Mouse (Mus musculus) frontal cortex, postnatal 14 days (tissue): ENCODE measurements around the gene Mocs1.

Experiments used
- DNase-seq, 2 experiments: peaks; one replicate each; pipeline ENCODE4 v3.0.0; 2022; ENCODE audit warnings: low spot score in 2 of 2

Mocs1 gene

DNA sequence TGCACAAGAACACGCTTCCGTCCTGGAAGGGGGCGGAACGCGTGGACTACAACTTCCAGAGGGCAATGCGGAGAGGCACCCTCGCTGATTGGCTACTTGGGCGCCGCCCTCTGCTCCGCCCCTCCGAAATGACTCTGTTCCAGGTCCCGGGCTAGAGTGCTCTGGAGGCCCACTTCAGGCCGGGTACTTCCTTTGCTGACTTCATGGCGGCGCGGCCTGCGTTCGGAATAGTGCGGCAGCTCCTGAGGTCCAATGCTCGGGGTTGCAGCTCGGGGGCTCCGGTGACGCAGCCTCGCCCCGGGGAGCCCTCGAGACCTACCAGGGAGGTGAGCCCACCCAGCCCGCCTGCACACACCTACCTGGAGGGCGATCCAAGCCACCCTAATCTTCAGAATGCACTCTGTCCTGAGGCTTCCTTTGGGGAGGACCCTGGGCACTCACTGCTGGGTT, at the start of gene Mocs1:
TSS of gene Mocs1 (plus strand) at position 124 of the 450 bp plus-strand sequence.
- peak; percentile 87 to 90 for DNase-seq

DNA sequence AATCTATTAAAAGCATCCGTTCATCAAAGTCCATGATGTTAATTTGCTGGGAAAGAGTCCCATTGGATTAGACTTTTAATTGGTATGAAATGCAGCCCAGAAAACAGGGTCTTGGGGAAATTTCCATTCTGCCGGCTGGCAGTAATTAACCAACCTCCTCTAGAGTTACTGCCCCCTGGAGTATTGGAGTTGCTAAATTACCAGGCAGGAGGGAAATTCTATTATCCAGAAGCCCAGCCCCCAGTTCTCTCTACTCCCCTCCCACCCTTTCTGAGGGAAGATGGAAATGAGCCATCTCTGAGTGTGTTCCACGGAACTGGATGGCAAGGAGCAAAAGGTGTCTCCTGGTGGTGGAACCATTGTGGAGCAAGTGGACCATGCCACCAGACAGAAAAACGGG, 48.5 kb upstream of the Mocs1 start:
- no peak for DNase-seq

DNA sequence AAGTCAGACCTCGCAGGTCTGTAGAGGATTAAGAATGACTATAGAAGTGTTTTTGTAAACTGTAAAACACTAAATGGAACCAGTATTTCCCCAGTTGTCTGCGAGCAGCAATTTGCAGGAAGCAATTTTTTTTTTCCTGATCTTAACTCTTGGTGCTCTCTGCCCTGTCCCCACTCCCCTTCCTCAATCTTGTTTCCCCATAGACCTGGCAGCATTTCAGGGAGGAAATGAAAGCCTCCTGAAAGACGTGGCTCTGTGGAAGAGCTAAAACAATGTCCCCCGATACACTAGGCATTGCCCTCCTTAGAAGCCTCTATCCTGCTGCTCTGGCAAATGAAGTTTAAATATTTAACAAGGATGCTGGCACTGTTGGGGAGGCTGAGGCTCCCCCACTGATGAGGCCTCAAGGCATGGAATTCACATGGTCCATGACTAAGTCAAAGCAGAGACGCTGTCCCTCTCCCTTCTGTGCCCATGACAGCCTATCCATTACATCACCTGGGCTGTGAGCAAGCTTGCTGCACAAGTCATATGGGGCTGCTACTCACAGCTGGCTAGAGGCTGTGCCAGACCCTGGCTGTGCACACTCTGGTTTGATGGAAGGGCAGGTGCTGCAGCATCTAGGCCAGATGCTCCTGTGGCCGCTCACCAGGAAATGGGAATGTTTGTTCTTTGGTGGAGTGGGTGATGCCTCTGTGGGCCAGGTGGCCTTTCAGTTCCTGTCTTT, 43.8 kb upstream of the Mocs1 start:
- DNase-seq: no peak

DNA sequence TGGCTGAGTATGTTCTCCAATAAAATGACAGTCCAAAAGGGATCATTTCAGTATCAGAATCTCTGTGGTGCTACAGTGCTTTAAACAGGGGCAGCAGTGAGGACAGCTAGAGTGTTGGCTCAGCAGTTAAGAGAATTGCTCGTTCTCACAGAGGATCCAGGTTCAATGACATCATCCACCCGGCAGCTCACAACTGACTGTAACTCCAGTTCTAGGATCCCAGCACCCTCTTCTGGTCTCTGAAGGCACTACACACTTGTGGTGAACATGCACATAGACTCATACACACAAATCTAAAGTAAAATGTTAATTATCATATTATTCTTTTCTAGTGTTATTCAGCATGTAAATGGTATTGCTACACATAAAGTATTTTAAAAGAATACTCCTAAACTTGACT, 40.4 kb upstream of the Mocs1 start:
- DNase-seq: no peak

DNA sequence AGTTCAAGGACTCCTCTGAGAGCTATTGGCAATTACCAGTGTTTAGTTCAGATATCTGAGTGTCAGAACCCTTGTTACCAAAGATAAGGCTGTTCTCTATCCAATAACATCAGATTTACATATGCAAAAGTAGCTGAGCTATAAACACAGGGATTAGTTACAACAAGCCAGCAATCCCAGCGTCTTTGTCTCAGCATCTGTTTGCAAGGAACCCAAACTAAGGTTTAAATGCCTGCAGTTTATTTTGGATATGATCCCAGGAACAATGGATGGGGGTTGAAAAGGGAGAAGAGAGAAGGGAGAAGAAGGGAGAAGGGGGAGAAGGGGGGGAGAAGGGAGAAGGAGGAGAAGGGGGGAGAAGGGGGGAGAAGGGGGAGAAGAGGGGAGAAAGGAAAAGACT, 35.4 kb upstream of the Mocs1 start:
- no peak for DNase-seq

DNA sequence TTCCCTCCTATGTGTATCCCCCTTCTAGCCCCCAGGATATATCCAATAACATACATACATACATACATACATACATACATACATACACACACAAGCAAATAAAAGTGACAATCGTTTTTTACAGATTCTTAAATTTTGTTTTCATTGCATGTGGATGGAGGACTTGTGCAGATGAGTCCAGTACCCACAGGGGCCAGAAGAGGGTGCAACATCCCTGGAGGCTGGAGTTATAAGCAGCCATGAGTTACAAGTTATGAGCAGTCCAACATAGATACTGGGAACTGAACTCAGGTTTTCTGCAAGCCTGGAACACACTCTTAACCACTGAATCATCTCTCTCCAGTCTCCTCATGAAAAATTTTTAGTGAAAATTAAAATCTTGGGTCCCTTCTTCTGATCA, 33.3 kb upstream of the Mocs1 start:
- no peak for DNase-seq

DNA sequence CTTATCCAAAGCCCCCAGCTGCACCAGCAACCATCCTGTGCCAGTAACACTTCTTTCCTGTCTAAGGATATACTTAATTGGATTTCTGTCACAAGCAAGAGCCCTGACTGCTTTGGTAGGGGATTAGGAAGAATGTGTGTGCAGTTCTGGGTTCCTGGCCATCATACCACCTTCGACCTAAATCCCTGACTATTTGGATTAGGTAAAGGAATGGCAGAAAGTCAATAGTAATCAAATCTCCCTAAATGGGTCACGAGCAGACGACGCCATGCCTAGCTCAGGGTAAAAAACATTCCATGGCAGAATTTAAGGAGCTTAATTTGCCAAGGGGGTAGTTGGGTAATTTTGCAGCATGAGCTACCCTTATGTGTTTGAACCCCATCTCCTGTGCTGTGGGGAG, 28.6 kb upstream of the Mocs1 start:
- DNase-seq: no peak

DNA sequence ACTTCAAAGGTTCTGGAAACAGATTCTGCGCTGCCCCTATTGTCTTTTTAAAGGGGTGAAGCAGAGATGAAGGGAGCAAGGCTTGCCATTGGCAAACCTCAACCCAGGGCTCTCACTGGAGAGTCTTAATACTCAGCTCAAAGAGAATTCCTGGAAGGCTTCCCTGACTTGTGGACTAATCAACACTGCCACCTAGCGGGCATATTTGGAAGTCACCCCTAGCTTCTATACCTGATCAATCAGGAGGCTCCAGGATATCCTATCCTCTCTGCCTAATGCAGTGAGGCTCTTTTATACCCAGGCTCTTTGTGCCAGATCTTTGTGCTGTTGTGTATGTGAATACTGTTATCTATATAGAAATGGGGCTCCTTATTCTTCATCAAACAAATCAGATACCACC, 28.0 kb upstream of the Mocs1 start:
- peak; percentile 48 to 84 for DNase-seq

DNA sequence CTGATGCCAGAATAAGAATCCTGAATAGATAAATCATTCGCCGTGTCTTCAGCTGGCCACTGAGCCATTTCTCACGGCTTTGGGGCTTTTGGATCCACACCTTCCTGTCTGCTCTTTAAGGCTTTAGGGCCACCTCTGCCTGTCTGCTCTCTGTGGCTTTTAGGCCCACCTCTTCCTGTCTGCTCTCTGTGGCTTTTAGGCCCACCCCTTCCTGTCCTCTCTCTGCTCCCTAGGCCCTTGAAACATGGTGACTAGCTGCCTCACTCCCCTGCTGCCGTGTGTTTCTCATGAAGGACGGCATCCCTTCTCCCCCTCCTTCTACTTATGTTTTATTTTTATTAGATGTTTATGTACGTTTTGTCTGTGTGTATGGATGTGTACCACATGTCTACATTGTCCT, 25.0 kb upstream of the Mocs1 start:
- DNase-seq: no peak

DNA sequence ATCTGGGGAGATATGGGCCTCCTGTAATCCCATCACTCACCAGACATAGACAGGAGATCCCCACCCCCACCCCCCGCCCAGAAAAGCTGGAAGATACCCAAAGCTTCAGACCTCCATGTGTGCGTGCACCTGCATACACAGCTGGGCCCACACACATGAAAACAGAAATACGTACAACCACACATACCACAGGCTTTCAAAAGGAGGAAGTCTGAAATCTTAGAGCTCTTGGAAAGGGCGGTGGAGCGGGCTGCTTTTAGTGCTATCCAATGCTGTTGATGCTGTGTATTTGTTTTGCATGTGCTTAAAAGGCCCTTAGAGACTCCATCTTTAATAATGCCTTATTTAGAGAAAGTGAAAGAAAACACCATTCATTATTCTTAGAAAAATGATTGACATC, 22.2 kb upstream of the Mocs1 start:
- DNase-seq: no peak

DNA sequence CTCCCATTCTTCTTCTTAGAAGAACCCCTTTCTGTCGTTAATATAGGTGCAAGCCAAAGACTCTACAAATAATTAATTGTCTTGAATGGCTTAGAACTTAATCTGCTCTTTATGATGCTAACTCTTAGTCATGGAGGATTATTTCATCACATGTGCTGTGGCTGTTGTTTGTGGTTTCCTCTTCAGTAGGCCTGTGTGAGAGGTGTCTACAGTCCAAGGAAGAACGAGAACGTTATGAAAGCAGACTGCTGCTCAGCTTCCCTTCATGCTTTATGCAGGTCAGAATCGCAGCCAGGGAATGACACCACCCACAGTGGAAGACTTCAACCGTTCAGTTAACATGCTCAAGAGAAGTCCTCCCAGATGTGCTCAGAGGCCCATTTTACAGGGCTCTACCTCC, 15.2 kb upstream of the Mocs1 start:
- DNase-seq: no peak

DNA sequence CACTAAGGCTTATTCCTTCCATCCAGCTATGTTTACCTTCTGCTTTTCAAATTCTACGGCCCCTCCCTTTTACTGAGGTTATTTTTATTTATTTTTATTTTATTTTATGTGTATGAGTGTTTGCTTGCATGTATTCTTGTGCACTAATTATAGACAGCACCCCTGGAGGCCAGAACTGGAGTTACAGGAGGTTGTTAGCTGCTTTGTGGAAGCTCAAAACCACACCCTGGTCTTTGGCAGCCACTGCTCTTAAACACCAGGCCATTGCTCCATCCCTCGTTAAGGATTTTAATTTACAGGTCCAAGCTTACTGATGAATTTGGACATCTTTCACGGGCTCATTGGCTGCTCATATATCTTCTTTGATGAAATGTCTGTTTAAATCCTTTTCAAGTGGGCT, 14.6 kb upstream of the Mocs1 start:
- DNase-seq: no peak

DNA sequence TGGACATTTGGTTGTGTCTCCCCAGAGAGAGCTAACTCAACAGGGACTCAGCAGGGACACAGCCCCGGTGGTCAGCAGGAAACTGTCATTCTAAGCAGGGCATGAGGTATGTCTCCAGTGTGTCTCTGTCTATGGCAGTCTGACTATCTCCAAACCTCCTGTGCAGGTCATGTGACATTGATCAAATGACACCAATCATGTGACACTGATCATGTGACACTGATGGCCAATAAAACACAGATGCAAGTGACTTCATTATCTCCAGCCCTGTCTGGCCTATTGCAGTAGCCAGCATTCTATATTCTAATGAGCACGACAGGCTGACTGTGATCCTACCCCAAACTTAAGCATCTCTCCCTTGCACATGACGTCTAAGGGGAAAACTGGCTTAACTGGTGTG, 11.9 kb upstream of the Mocs1 start:
- no peak for DNase-seq

DNA sequence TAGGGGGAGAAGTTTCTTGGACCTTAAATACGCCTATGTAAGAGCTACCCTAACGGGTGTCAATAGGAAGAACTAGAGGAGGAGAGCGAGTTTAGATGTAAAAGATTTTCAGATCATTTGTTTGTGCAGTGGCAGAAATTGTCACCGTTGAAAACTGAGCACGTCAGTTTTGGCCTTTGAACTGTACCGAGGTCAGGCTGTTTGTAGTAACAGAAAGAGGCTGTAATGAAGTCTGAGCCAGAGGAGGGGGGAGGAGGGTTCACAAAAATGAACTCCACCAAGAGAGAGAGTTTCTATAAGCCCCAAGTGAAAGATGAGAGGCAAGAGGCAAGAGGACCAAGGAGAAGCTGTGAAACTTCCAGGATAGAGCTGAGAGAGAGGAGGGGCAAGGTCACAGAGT, 8.3 kb upstream of the Mocs1 start:
- DNase-seq: no peak

DNA sequence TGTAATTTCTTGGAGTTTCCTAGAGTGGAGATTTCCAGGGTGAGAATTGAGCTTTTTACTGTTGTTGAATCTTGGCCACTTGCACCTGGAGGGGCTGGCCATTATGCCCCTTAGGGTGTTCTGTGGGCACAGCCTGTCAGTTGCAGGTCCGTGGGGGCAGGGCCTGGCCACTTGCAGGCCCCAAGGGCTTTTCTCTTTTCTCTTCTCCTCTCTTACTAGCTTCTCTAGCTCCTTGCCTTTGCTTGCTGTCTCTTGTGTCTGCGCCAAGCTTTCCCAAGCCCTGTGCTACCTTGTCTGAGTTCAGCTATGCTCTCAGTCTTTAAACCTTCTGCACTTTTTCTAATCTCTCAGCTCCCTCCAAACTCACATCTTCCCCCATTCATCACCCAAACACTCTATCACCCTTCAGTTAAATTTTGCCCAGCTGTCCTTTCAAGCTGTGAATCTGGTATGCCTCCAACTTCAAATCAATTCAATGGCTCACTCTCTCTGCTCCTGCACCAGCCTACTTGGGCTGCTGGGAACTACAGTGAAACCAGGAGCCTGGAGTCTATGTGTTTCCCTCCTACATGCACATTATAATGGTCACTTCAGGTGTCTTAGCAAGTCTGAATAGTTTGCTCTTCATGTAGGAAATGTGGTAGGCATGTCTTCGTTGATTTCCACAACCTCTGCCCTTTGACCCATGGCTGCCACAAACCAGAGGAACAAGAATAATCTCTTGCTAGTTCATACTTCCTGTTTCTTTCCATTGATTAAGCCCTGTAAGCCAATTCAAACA, 5.7 kb upstream of the Mocs1 start:
- DNase-seq: no peak

DNA sequence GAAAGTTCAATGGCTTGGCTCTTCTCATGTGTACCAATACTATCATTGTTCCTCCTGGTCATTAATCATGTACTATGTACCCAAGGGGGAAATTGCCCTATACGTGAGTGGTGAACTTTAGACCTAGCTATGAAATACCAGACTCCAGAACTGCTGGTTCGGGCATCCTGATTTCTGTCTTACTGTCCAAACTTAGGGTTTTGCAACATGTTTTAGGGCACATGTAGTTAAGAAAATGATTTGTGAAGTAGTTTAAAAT, 5.2 kb upstream of the Mocs1 start:
- no peak for DNase-seq

DNA sequence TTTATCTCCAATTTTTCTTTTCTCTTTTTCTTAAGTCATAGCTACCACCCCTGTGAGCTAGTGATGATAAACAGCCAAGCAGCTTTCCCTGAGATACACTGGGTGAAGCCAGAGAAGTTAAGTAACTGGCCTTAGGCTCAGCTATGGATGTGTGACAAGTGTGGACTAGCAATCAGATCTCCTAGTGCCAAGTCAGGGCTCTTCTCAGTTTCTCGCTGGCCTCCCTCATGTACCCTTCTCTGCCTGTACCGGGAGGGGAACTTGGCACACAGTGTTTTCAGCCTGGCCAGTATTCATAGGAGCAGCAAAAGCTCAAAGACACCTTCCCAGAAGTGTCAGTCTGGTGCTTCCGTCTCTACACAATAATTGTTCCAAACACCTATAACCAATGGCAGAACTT, 4.3 kb upstream of the Mocs1 start:
- no peak for DNase-seq

DNA sequence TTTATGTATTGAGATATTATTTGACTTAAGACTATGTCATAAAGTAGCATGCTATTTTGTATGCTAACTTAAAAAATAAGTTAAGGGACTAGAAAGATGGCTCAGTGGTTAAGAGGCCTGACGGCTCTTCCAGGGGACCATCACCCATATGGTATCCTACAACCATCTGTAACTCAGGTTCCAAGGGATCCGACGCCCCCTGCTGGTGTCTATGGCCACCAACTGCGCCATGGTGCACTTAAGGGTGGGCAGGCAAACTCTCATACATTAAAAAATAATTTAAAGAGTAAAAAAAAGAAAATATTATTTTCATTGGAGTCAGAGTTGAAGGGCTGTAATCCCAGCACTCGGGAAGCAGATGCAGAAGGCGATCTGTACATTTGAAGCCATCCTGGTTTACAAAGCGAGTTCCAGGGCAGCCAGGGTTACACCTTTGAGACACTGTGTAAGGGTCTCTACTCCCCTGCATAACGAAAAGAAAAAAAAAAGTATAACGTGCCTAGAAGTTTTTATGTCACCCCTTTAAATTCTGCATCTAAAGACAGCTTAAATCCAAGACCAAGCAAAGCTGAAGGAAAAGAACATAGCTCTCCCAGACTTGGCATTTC, 427 bp upstream of the Mocs1 start:
- DNase-seq: no peak

DNA sequence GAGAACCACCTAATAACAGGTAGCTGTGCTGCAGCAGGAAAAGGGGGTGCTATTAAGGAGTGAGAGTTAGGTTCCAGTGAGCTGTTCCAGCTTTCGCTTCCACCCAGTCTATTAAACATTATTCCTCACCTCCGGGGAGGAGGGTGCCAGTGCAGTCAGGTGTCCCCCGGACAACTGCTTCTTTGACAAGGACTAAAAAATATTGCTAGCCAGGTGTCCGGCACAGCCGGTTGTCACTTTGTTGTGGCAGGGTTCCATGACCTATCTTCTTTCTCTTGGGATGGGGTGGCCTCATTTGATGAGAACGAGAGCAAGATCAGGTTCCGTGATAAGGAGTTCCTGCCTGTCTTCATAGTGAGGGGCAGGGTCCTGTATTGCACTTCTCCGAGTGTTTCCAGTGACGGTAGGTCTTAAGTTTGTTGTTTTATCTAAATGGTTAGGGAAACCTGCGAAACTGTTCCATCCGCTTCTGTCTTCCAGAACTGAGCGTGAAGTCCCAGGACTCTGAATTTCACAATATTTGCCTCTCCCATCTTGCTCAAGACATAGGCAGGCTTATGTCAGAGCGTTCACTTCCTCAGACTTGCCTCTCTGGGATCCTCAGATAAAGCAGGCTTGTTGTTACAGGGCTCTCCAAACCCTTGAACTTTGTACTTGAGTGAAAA, 721 bp downstream of the Mocs1 start:
- DNase-seq: no peak

DNA sequence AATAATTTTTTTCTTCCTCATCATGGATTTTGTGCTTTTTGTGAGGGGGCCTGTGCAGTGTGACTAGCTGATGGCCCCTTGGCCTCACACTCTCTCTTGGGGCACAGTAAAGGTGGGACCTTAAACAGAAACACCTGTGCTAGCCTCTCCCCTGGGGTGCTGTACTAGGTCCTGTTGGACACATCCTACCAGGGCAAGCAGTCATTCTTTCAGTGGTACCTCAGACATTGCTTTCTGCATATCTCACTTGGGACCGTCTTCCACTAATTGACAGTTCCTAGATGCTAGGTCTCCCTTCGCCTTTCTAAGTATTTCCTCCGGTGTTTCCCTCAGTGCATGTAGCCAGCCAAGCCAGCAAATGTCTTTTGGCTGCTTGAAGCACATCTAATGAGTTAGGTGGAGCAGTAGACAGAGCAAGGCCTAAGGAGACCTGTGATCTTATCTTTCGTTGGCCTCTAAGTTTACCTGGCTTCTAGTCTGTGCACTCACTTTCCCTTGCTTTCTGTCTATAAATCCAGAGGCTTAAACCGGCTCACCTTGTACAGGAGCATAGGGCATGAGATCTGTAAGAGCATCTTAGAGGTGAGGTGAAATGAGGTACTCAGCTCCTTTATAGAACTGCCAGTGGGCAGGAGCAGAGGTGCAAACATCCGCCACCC, 1.4 kb downstream of the Mocs1 start:
- no peak for DNase-seq

DNA sequence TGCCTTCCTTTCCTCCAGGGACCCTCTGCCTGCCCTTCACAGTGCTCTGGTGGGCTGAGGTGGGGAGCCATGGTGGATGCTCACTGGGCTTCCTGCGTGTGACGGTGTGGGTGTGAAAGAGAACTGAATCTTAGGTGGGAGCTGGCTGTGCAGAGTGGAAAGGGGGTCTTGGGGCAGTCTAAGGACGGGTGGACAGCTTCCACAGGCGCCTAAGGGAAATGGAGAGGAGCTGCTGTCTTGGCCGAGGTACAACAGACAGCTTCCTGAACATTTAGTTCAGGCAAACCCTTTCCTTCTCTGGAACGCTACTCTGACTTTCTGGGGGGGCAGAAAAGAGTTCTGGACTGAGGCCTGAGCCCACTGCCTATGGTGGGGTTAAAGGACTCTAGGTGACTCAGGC, 2.0 kb downstream of the Mocs1 start:
- DNase-seq: no peak

DNA sequence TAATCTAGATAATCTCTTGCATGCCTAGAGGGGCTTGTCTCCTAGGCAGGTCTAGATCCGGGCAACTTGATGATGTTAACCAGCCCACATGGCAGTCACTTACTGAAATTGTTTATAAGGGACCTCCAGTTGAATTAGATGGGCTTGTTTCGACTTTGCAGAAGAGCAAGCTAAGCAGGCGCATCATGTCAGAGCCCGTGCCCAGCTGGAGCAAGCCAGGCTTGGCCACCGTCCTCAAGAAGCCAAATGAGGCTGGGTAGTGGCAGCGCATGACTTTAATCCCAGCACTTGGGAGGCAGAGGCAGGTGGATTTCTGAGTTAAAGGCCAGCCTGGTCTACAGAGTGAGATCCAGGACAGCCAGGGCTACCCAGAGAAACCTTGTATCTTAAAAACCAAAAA, 3.0 kb downstream of the Mocs1 start:
- no peak for DNase-seq
